Mouse (Mus musculus): ENCODE measurements around the gene Xrra1. TPM values are rescaled to one million over a fixed set of nuclear protein-coding genes. Genes with fewer than 3 reads are reported as not detected.

Gene Xrra1
- total RNA-seq, 2 experiments from 2014 or later: 0.11 to 0.59 TPM

- intact Hi-C loops (cut with DNase I): no loop called here
- TF ChIP-seq CTCF (IDR thresholded peaks at IDR 0.05): no peak
- Histone ChIP-seq H3K4me3 (no peak overlapping the region), H3K27ac (no peak overlapping the region)
- DNase-seq: no peak
These were observed 25.6 kb upstream of the Xrra1 start for GRCm38 (mm10) chr7:99833115-99833845.

GRCm38 (mm10) chr7:99833846-99834222, 25.1 kb upstream of the Xrra1 start:
- intact Hi-C loops (cut with DNase I): no loop called here
- Histone ChIP-seq H3K4me3 (no peak overlapping the region), H3K27ac (no peak overlapping the region)
- DNase-seq: no peak
- no peak for TF ChIP-seq CTCF (IDR thresholded peaks at IDR 0.05)

- no peak overlapping the region for H3K4me3 ChIP-seq
- no peak overlapping the region for H3K27ac ChIP-seq
- DNase-seq: no peak
- intact Hi-C loops (cut with DNase I): no loop called here
- no peak for TF ChIP-seq CTCF (IDR thresholded peaks at IDR 0.05)
These were observed 24.5 kb upstream of the Xrra1 start for GRCm38 (mm10) chr7:99834314-99834853.

- intact Hi-C loops (cut with DNase I): no loop called here
- TF ChIP-seq CTCF (IDR thresholded peaks at IDR 0.05): no peak
- DNase-seq: no peak
- no peak overlapping the region for H3K27ac ChIP-seq
- no peak overlapping the region for H3K4me3 ChIP-seq
These were observed 22.1 kb upstream of the Xrra1 start for GRCm38 (mm10) chr7:99836781-99837180.

GRCm38 (mm10) chr7:99837358-99838071, 21.4 kb upstream of the Xrra1 start:
- no peak for DNase-seq
- H3K27ac ChIP-seq: no peak overlapping the region
- no peak overlapping the region for H3K4me3 ChIP-seq
- intact Hi-C loops (cut with DNase I): no loop called here
- TF ChIP-seq CTCF (IDR thresholded peaks at IDR 0.05): no peak

GRCm38 (mm10) chr7:99838241-99838640, 20.7 kb upstream of the Xrra1 start:
- intact Hi-C loops (cut with DNase I): no loop called here
- no peak overlapping the region for H3K27ac ChIP-seq
- no peak overlapping the region for H3K4me3 ChIP-seq
- DNase-seq: no peak
- no peak for TF ChIP-seq CTCF (IDR thresholded peaks at IDR 0.05)

- Histone ChIP-seq H3K4me3 (peak overlapping the region; percentile 44), H3K27ac (peak overlapping the region; percentile 93)
- intact Hi-C loops (cut with DNase I): no loop called here
- no peak for TF ChIP-seq CTCF (IDR thresholded peaks at IDR 0.05)
- no peak for DNase-seq
These were observed 13.2 kb upstream of the Xrra1 start for GRCm38 (mm10) chr7:99845533-99846236.

- H3K4me3 ChIP-seq: no peak overlapping the region
- peak overlapping the region; percentile 48; the same call in 1 of the 2 replicates for H3K27ac ChIP-seq
- intact Hi-C loops (cut with DNase I): no loop called here
- no peak for TF ChIP-seq CTCF (IDR thresholded peaks at IDR 0.05)
- no peak for DNase-seq
These were observed 8.4 kb upstream of the Xrra1 start for GRCm38 (mm10) chr7:99850534-99850933.

- intact Hi-C loops (cut with DNase I): no loop called here
- TF ChIP-seq CTCF (IDR thresholded peaks at IDR 0.05): no peak
- peak overlapping the region; percentile 48 for H3K27ac ChIP-seq
- no peak overlapping the region for H3K4me3 ChIP-seq
- no peak for DNase-seq
These were observed 7.8 kb upstream of the Xrra1 start for GRCm38 (mm10) chr7:99851121-99851520.

GRCm38 (mm10) chr7:99851618-99852017, 7.3 kb upstream of the Xrra1 start:
- DNase-seq: no peak
- Histone ChIP-seq H3K4me3 (no peak overlapping the region), H3K27ac (peak overlapping the region; percentile 46)
- TF ChIP-seq CTCF (IDR thresholded peaks at IDR 0.05): no peak
- intact Hi-C loops (cut with DNase I): no loop called here

GRCm38 (mm10) chr7:99853350-99853749, 5.6 kb upstream of the Xrra1 start:
- no peak for DNase-seq
- intact Hi-C loops (cut with DNase I): no loop called here
- Histone ChIP-seq H3K27ac (peak overlapping the region; percentile 20; the same call in 1 of the 2 replicates), H3K4me3 (no peak overlapping the region)
- no peak for TF ChIP-seq CTCF (IDR thresholded peaks at IDR 0.05)

- DNase-seq: no peak
- TF ChIP-seq CTCF (IDR thresholded peaks at IDR 0.05): no peak
- intact Hi-C loops (cut with DNase I): no loop called here
- no peak overlapping the region for H3K4me3 ChIP-seq
- no peak overlapping the region for H3K27ac ChIP-seq
These were observed 4.6 kb upstream of the Xrra1 start for GRCm38 (mm10) chr7:99854311-99854710.
